Mouse (Mus musculus) pancreas, adult 10 weeks (tissue): ENCODE results near the gene Eif2ak1. TPM values are rescaled to one million over a fixed set of nuclear protein-coding genes. Genes with fewer than 3 reads are reported as not detected.

Experiments used
- polyA plus RNA-seq: library from polyadenylated mRNA; stranded (reverse); fragments of 350-450 nt; fragmentation: Illumina TruSeq; extraction: RNeasy Lipid Tissue Mini Kit (QIAGEN cat#74804); gene quantifications from one replicate; pipeline ENCODE4 v1.2.3, GENCODE M21; 2015; ENCODE audit warnings: low read depth, low replicate concordance; ENCODE audit not compliant: insufficient read depth

Eif2ak1 gene
- polyA plus RNA-seq, result 5.2 TPM

GRCm38 (mm10) chr5:143817116-143817930 lies at the start of gene Eif2ak1:
TSS of gene Eif2ak1 (plus strand) at chr5:143817788.

GRCm38 (mm10) chr5:143897635-143898330 lies 80.2 kb downstream of the Eif2ak1 start, which contains the start of gene Ankrd61:
TSS of gene Ankrd61 (minus strand) at chr5:143897685.

GRCm38 (mm10) chr5:143909417-143910400 lies 92.1 kb downstream of the Eif2ak1 start, which contains the start of the genes Aimp2 and Pms2:
TSS of gene Aimp2 (minus strand) at chr5:143909847.
TSS of gene Pms2 (plus strand) at chr5:143909964.

GRCm38 (mm10) chr5:143927875-143928274 lies 110.3 kb downstream of the Eif2ak1 start, which contains the start of gene Gm42421:
TSS of gene Gm42421 (plus strand) at chr5:143928175.

GRCm38 (mm10) chr5:143932831-143933230 lies 115.2 kb downstream of the Eif2ak1 start, which contains the start of gene Rsph10b:
TSS of gene Rsph10b (plus strand) at chr5:143933035.

Other genes with a start within 250 kb of the Eif2ak1 start
- gene Cyth3, start 195.3 kb upstream of the Eif2ak1 start, polyA plus RNA-seq, result 7.7 TPM
- 2.9 TPM for gene Usp42, start 85.5 kb upstream of the Eif2ak1 start, polyA plus RNA-seq
- not detected for gene Ankrd61, start 79.9 kb downstream of the Eif2ak1 start, polyA plus RNA-seq
- gene Aimp2, start 92.1 kb downstream of the Eif2ak1 start, polyA plus RNA-seq, result 16.3 TPM
- gene Pms2, start 92.2 kb downstream of the Eif2ak1 start, polyA plus RNA-seq, result 1.4 TPM
- gene Gm42421, start 110.4 kb downstream of the Eif2ak1 start, polyA plus RNA-seq, result not detected
- 0.85 TPM for gene Rsph10b, start 115.2 kb downstream of the Eif2ak1 start, polyA plus RNA-seq
- gene Ccz1, start 197.1 kb downstream of the Eif2ak1 start, polyA plus RNA-seq, result 13.2 TPM
- gene Ocm, start 208.9 kb downstream of the Eif2ak1 start, polyA plus RNA-seq, result not detected